Mouse (Mus musculus): Measurements from ENCODE around the gene Tmem265.

The Tmem265 gene

DNA sequence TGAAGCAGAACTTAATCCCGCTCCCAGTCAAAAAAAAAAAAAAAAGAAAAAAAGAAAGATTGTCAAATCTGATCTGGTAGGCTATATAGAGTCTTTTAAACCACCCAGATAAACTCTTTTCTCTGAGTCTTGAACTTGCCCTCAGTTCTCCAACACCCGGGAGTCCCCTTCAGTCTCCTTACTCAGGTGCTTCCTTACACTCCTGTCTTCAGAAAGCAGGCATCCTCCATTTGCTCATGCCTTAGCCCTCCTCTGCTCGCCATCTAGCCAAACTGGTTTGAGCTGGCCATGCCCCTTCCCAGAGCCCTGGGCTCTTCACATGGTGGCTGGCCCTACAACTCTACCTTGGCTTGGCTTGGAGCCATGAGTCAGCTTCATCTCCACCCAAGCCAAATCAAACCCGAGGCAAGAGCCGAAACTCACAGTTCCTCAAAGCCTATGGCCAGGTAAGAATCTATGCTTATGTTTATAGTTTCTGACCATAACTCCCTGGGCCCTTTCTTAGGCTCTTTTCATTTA, at the start of gene Tmem265:
Tmem265 (plus strand) TSS at position 51 of the 519 bp plus-strand sequence.
- DNase-seq (ENCODE audit: low spot score in 2 of 2) = no peak

DNA sequence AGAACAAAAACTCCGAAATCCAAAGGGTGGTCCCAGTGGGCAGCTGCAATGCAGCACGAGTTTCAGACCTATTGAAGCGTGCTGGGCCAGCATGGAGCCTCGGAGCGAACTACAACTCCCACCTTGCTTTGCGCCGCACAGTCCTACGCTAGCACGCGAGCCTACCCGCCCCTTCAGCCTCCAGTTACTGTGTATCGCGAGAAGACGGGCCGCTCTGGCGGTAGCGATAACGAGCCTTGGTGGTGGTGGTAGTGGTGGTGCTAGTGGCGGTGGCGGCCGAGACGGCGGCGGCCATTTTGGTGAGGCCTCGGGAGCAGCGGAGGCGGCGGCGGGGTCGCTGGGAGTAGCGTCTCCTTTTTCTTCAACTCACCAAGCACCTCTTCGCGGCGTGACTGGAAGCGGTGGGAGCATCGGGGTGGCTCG, 49.4 kb upstream of the Tmem265 start, which contains the start of gene Srcap:
Srcap (plus strand) TSS at position 176 of the 423 bp plus-strand sequence.
- peak; percentile 87 to 90 for DNase-seq (ENCODE audit: low spot score in 2 of 2)

DNA sequence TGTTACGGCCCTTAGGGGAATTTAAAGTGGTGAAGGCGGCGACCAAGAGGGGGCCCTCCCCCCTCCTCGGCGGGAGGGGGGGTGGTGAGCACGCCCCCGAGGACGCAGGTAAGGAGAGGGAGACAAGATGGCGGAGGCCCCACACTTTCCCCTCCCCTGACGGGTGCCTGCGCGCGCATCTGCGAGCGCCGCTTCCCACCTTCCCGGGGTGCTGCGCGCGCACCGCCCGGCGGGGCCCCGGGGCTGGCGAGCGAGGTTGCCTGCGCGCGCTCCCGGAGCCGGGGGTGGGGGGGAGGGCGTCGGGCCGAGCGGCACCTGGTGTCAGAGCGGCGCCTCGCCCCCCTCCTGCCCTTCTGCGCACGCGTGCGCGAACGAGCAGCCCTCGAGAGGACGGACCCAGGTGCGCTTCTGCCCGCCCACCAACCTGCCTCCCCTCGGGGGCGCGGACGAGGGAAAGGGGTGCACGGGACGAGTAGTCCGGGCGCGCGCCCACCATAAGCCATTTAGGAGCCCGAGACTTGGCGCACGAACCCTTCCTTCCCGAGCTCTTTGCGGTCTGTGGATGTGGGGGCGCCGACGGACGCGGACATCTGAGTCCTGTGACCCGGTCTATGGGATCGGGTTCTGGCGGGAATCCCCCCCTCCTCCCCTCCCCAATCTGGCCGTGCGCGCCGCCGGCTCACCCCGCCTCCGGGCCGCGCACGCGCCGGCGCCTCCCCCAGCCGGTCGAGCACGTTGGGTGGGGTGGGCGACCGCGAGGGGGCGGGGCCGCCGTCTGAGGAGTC, 48.8 kb upstream of the Tmem265 start:
- peak; percentile 69 to 71 for DNase-seq (ENCODE audit: low spot score in 2 of 2)

DNA sequence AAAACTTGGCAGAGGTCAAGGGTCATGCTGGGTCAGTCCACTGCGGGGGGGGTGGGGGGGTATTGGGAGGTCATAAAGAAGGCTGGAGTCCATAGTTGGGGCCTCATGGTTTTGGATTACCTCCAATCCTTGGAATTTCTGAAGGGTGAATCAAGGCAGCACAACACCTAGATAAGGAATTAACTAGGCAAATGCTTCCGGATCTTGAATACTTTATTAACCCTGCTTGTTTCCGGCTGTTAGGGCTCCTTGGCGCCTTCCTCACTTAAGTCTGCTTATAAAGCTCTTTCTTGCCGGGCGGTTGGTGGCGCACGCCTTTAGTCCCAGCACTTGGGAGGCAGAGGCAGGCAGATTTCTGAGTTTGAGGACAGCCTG, 48.2 kb upstream of the Tmem265 start:
- DNase-seq (ENCODE audit: low spot score in 2 of 2) = no peak

DNA sequence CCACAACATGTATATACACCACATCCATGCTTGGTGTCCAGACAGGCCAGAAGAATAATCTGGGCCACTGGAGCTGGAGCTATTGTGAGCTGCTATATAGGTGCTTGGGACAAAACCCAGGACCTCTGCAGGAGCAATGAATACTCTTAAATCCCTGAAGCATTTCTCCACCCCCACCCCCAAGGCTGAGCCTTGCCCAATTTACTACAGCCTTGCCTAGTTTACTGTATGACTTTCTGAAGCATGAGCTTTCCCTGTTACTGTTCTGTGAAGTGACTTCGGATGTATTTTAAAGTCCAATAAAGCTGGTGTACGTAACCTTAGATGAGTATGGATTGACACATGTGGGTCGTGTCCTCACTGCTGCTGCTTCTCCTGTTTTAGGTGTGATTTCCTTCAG, 47.4 kb upstream of the Tmem265 start:
- DNase-seq (ENCODE audit: low spot score in 2 of 2) = no peak

DNA sequence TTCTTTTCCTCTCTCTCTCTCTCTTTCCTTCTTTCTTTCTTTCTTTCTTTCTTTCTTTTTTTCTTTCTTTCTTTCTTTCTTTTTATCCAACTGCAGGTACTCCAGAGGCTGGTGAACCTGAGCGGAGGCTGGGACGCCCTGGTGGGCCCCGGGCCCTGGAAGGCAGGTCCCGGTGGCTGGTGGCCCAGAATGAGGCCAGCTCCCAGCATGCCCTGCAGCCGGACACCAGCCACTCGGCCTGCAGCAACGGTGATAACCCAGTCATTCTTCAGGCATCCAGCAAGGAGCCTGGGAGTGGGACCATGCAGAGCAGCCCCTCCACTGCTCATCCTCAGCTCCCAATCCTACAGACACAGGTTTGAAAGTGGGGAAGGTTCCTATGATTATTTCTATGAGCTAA, 45.3 kb upstream of the Tmem265 start:
- DNase-seq (ENCODE audit: low spot score in 2 of 2) = no peak

DNA sequence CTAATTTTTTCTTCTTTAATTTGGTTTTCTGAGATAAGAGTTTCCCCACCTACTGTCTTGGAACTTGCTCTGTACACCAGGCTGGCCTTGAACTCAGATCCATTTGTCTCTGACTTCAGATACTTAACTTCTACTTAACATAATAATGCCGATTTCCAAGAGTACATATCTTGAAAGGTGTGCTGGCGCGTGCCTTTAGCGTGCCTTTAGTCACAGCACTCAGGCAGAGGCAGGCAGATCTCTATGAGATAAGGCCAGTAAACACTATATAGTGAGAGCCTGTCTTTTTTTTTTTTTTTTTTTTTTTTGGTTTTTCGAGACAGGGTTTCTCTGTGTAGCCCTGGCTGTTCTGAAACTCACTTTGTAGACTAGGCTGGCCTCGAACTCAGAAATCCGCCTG, 44.8 kb upstream of the Tmem265 start:
- DNase-seq (ENCODE audit: low spot score in 2 of 2) = no peak

DNA sequence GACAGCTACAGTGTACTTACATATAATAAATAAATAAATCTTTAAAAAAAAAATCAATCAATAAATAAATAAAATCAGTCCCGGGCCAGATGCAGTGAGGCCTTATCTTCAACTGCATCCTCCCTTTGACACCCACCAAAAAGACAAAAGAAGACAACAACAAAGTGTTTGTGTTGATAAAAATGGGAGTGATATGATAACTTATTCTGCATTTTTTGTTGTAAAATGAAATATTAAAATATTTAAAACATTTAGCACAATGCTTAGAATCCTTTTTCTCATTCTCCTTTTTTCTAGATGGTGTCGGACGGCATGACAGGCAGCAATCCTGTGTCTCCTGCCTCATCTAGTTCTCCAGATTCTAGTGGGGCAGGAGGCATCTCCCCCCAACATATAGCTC, 41.9 kb upstream of the Tmem265 start, which contains the start of gene Gm42715:
Gm42715 (plus strand) TSS at position 301 of the 400 bp plus-strand sequence.
- DNase-seq (ENCODE audit: low spot score in 2 of 2) = no peak

DNA sequence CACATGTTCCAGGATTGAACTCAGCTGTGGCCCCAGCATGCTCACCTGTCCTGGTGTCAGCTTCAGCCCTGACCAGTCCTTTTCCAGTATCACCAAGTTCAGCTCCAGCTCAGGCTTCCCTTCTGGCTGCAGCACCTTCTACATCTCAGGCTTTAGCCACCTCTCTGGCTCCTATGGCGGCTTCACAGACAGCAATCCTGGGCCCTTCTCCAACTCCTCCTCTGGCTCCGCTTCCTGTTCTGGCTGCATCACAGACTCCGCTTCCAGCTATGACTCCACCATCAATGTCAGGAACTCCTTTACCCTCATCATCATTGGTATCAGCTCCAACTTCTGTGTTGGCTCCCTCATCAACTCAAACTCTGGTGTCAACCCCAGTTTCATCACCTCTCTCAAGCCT, 19.5 kb upstream of the Tmem265 start:
- DNase-seq (ENCODE audit: low spot score in 2 of 2) = no peak

DNA sequence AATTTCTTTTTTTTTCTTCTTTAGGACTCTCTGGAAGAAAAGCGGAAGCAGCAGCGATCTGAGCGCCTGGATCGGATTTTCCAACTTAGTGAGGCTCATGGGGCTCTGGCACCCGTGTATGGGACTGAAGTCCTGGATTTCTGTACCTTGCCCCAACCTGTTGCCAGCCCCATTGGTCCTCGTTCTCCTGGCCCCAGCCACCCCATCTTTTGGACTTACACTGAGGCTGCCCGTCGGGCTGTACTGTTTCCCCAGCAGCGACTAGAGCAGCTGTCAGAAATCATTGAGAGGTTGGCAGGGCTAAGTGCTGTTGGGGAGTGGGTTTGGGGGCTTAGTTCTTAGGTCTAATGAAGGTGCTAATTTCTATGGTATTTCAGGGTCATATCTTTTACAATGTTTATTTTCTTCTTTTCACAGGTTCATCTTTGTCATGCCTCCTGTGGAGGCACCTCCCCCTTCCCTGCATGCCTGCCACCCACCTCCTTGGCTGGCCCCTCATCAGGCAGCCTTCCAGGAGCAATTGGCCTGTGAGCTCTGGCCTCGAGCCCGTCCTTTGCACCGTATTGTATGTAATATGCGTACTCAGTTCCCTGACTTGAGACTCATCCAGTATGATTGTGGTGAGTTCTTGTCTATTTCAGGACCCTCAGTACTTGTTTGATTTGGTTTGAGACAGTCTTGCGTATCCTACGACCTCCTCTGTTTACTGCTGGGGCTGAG, 11.9 kb upstream of the Tmem265 start:
- DNase-seq (ENCODE audit: low spot score in 2 of 2) = no peak

DNA sequence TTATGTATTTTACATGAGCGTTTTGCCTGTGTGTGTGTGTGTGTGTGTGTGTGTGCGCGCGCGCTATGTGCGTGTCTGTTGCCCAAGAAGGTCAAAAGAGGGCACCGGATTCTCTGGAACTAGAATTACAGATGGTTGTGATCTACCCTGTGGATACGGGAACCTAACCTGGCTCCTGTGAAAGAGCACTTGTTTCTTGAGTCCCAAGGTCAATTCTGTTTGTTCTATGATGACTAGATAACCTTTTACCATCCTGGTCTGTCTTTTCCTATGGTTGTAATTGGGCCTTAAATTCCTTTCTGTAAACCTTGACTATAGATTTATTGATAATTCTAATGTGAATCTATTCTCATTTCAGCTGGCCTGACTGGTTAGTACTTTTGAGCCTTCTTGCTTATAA, 9.6 kb upstream of the Tmem265 start:
- DNase-seq (ENCODE audit: low spot score in 2 of 2) = no peak

DNA sequence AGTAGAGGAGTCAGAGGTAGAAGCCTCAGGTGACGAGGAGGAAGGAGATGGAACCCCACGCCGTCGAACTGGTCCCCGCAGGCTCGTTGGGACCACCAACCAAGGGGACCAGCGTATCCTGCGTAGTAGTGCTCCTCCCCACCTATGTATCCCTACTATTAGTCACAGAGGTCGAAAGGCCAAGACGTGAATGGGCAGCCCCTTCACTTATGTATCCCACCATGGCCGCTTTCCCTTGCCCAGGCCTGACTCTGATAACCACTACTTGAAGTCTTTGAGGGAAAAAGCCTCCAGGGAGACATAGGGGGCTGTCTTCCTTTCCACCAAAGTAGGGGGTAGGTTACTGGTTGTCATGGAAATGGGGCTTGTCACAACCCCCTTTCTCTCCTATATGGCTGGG, 610 bp upstream of the Tmem265 start:
- no peak for DNase-seq (ENCODE audit: low spot score in 2 of 2)

DNA sequence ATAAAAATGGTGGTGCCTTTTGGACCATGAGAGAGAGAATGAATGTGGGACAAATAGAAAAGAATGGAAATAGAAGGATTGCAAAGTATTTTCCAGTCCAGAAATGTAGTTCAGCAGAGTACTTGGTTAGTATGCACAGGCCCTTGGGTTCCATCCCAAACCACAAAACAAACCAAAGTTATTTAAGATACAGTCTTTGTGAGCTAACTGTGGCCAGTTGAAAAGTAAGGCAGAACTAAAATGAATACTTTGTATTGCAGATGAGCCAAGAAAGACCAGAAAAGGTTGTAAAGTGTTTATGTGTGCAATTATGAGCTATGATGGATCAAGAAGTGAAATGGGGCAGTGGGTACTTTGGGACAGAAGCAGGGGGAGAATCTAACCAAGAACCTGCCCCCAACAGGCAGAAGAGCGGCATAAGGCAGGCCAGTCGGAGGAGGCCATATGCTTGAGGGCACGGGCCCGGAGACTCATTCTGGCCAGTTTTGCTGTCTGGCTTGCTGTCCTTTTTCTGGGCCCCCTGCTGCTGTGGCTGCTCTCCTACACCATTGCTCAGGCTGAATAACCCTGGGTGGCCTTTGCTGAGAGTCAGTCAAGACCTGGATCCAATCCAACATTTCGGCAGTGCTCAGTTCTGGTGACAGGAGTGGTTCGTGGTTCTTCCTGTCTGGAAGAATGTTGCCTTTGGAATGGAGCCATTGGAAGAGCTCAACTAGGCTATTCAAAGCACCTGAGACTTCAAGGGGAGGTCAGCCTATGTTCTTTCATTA, 3.4 kb downstream of the Tmem265 start:
- DNase-seq (ENCODE audit: low spot score in 2 of 2) = no peak

DNA sequence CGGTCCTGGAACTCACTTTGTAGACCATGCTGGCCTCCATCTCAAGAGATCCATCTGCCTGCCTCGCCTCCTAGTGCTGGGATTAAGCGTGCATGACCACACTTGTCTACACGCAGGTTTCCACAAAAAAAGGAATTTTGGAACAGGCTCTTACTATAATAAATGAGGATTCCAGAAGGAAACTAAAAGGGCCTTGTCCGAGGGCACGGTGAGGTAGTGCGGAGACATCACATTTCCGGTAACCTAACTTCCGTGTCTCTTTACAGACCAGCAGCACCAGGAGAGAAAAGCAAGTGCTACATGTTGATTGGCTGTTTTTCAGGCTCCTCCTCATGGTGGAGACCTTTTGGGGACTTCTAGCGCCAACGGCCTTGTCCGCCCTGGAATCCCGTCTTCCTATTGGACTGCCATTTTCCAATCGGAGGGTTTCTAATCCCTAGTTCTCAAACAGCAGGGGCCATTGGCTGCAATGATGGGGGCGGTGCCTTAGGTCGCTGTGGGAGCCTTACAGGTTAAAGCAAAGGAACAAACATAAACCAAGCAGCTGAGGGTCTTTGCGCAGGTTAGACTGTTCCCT, 11.8 kb downstream of the Tmem265 start, which contains the start of gene Phkg2:
Phkg2 (plus strand) TSS at position 446 of the 577 bp plus-strand sequence.
- peak; percentile 72 to 83 for DNase-seq (ENCODE audit: low spot score in 2 of 2)

DNA sequence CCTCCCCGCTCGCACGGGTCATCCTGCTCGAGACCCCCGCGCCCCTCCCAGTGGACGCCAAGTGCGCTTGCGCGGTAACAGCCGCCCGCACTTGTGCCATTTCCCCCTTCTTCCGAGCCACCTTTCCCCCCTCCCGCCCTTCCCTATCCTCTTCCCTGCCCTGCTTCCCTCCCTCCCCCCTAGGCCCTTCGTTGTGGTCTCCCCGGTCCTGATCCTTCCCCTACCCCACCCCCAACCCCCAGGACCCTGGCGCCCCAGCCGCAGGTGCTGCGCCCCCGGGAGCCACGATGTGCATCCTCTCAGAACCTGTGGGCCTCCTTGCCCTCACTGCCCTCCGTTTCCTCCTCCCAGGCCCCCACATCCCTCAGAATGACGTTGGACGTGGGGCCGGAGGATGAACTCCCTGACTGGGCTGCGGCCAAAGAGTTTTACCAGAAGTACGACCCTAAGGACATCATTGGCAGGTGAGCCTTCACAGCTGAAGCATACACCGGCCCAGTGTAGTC, 12.4 kb downstream of the Tmem265 start:
- no peak for DNase-seq (ENCODE audit: low spot score in 2 of 2)

DNA sequence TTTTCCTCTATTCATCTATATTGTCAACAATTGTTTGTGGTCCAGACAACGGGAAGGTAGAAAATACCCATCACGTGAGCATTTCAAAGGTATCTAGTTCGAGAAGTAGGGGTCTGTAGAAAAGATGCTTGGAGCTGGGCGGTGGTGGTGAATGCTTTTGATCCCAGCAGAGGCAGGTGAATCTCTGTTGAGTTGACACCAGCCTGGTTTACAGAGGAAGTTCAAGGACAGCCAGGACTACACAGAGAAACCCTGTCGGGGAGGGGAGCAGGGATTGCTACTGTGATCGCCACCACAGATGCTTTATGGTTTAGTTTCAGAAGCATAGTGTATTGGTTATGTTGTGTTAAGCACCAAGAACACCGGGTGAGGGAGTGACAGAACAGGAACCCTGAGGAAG, 12.9 kb downstream of the Tmem265 start:
- DNase-seq (ENCODE audit: low spot score in 2 of 2) = no peak

DNA sequence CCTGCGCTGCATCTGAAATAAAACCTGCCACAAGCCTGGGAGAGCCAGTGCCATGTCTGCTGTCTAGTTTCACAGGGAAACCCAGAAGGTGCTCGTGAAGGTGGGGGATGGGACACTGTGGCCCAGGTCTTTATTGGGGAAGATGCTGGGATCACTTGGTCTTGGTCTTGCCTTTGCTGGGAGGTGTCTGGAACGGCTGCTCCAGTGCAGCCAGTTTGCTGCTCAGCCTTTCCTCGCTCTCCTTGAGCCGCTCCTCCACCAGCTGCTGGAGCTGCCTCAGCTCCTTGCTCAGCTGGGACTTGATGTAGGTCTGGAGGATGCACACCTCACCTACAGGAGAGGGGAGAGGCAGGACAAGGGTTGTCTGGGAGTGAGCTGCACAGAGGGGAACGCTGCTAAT, 22.1 kb downstream of the Tmem265 start:
- no peak for DNase-seq (ENCODE audit: low spot score in 2 of 2)

DNA sequence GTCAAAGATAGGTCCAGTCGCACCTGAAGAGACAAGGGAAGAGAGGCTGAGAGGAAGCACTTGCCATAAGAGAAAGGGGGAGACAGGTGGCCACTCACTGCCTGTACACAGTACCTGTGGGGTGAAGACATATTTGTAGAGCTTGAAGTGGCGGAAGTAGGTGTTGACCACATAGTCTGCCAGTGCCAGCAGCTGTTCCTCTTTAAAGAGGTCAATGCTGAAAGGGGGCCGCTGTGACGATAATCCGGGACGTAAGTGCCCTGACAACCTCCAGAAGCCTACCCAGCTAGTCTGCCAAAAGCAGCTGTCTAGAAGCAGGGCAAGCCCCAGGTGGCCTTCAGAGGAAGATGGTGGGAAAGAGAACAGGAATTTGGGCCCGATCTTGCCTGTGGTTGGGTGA, 23.8 kb downstream of the Tmem265 start:
- no peak for DNase-seq (ENCODE audit: low spot score in 2 of 2)

DNA sequence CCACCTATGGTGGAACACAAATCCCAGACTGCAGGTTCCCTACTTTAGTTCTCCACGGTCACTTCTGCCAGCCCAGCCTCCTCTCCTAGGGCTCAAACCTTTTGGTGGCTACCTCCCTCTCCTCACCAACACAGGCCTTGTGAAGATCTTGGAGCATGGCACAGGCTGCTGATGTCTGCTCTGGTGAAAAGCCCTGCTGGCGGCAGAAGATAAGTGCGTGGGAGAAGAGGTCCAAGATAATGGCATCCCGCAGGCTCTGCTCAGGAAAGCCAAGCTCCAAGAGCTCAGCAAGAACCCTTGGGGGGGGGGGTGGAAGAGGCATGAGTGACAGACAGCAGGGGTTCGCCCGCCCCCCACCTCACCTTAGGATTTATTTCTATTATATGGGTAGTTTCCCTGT, 25.0 kb downstream of the Tmem265 start:
- DNase-seq (ENCODE audit: low spot score in 2 of 2) = no peak

DNA sequence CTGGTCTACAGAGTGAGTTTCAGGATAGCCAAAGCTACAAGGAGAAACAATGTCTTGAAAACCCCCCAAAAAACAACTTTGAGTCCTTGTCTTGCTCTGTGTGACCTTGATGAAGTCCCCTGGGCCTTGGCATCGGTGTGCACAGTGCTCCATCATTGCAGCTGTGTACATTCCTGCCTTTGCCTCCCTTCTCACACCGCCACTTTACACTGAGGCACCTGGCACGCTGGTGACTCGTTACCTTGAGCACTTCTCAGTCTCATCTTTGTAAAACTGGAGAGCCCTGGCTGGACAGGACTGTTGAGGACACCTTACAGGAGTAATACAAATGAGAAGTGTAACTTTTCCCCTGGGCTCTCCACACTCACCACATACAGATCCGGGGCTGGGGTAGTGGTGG, 26.0 kb downstream of the Tmem265 start:
- no peak for DNase-seq (ENCODE audit: low spot score in 2 of 2)

Measured in frontal cortex, postnatal 25 days (tissue).